Mouse (Mus musculus) G1E (cell line): Measurements from ENCODE around the gene Igflr1.

Source experiments
- CTCF ChIP-seq: IDR thresholded peaks from 2 replicates; pipeline ENCODE4 v1.5.1; 2012; ENCODE audit warnings: low read depth, low read length, inconsistent platforms, mixed read lengths
- TAL1 ChIP-seq: conservative IDR thresholded peaks from 2 replicates; pipeline ENCODE4 v1.6.1; 2012; ENCODE audit warnings: low read depth, low read length, inconsistent platforms, mixed read lengths

DNA sequence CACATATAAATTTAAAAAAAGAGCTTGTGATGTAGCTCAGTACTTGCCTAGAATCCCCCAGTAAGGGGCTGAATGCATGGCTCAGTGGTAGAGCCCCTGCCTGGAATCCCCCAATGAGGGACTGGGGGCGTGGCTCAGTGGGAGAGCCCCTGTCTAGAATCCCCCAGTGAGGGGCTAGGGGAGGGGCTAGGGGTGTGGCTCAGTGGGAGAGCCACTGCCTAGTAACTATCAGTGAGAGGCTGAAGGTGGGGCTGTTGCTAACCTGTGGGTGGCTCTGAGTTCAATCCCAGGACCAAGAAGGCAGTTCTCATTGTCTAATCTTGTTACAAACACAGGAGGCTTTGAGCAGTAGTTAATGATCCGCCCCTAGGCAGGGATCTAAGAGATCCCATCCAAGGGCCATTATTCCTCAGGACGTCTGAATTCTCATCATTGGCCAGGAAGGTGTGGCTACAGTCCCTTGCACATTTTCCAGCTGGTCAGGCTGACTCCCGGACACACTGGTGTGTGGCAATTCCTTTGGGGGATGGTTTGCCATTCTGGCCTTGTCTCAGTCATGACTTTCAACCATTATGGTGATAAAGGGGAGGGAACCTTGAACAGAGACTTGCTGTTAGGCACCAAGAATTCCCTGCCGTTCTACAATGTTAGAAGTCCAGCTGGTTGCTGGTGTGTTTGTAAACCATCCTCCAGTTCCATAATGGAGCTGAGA lies 50.0 kb downstream of the Igflr1 start:
- no peak for TF ChIP-seq CTCF
- TF ChIP-seq TAL1: no peak
